Mouse (Mus musculus): ENCODE measurements around the gene Wrb. TPM values are rescaled to one million over a fixed set of nuclear protein-coding genes. Genes with fewer than 3 reads are reported as not detected.
"Not testable (repeated sequence)": the region's sequence is repeated elsewhere in the genome, so short reads cannot be mapped to it uniquely, and the experiment has no call there.

The Wrb gene
- polyA plus RNA-seq, 1 experiment from 2014 or later, result 214 TPM

DNA sequence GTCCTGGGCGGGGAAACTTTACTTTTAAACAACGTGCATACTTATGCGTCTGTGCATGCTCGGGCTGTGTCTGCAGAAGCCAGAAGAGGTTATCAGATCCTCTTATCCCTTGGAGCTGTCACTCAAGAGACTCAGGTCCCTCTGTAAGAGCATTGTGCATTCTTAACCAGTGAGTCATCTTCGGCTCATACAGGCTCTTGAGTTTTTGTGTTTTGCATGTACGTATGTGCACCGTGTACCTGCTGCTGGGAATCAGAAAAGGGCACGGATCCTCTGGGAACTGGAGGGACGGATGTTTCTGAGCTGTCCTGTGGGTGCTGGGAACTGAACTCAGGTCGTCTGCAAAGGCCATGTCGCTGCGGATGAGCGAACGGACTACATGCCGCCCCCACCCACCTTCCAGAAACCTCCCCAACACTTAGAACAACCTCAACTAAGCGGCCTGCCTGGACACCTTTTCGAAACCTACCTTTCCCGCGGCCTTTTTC, 18.5 kb upstream of the Wrb start:
- no peaks in the 10 kb centered on the region for H3K9me3 ChIP-seq (ENCODE audit: control insufficient read depth, low read length)
- ATAC-seq (ENCODE audit: low FRiP score) (no peak), DNase-seq (ENCODE audit: low spot score) (peak; percentile 28)
- H3K27me3 ChIP-seq (ENCODE audit: control insufficient read depth, insufficient read depth, low read length), result no peaks in the 10 kb centered on the region
- H3K9ac ChIP-seq, result peak overlapping the region; percentile 98
- peak overlapping the region; percentile 99 for H3K27ac ChIP-seq
- H3K4me1 ChIP-seq (replicated peaks; ENCODE audit: control insufficient read depth, insufficient read depth, low read length), result peaks cover 22% of the 10 kb centered on the region
- WGBS, result 7% methylated on average over 19 of the region's 19 CpGs
- H3K36me3 ChIP-seq (replicated peaks; ENCODE audit: control insufficient read depth, insufficient read depth), result peaks cover 44% of the 10 kb centered on the region
- H3K4me2 ChIP-seq (replicated peaks), result peak overlapping the region; percentile 85
- peak overlapping the region; percentile 99 for H3K4me3 ChIP-seq (replicated peaks; ENCODE audit: low read length)

DNA sequence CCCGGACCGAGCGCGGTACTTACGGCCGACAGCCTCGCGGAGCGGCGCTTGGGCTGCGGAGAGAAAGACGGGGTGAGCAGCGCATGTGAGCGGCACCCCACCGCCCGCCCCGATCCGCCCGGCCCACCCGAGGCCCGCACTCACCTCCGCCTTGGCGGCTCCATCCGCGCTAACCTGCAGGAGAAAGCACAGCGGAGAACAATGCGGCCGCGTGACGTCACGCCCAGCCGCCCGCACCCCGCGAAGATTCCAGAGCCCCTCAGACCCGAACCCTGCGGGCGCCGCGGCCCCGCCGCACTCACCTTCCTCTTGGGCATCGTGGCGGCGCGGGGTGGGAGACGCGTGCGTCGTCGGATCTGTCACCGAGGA, 17.9 kb upstream of the Wrb start:
- peak overlapping the region; percentile 98 for H3K9ac ChIP-seq
- no peak for DNase-seq (ENCODE audit: low spot score)
- peak overlapping the region; percentile 99 for H3K4me3 ChIP-seq (replicated peaks; ENCODE audit: low read length)
- H3K4me1 ChIP-seq (replicated peaks; ENCODE audit: control insufficient read depth, insufficient read depth, low read length), result peaks cover 22% of the 10 kb centered on the region
- WGBS, result under 1% methylated on average over 33 of the region's 52 CpGs
- H3K36me3 ChIP-seq (replicated peaks; ENCODE audit: control insufficient read depth, insufficient read depth), result peaks cover 39% of the 10 kb centered on the region
- peak overlapping the region; percentile 99 for H3K27ac ChIP-seq
- no peaks in the 10 kb centered on the region for H3K9me3 ChIP-seq (ENCODE audit: control insufficient read depth, low read length)
- H3K27me3 ChIP-seq (ENCODE audit: control insufficient read depth, insufficient read depth, low read length), result no peaks in the 10 kb centered on the region
- ATAC-seq (ENCODE audit: low FRiP score), result peak; percentile 73
- peak overlapping the region; percentile 85 for H3K4me2 ChIP-seq (replicated peaks)

DNA sequence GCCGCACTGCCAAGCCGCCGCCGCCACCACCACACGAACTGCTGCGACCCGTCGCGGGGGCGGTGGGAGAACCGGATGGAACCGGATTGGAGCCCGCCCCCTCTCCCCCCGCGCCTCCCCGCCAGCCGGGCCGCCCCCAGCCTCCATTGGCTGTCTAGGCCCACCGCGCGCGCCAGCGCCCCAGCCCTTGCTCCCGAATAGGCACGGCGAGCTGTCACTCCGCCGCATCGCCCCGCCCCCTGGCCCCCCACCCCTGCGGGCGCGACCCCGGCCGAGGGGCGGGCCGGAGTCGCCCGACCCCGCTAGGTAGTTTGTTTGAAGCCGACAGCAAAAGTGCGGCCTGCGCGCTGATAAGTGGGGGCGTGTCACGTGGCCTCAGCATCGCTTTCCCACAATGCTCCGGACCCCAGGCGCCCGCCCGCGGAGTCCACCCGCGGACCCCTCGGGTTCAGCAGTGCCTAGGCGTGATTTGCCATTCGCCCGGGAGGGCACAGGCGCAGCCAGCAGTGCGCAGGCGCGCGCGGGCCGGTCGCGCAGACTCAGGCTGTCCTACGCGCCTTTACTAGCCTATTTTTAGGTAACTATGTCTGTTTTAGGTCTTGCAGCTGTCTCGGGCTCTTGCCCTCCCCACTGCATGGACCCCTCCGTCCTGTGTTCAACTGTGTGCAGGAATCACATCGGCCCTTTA, 17.4 kb upstream of the Wrb start, which contains the start of gene Hmgn1:
Hmgn1 (minus strand) TSS at position 73 of the 688 bp plus-strand sequence.
- Histone ChIP-seq H3K27ac (peak within 1 kb of the TSS; percentile 99), H3K4me2 (replicated peaks) (peak within 1 kb of the TSS; percentile 85), H3K4me3 (replicated peaks; ENCODE audit: low read length) (peak within 1 kb of the TSS; percentile 99), H3K36me3 (replicated peaks; ENCODE audit: control insufficient read depth, insufficient read depth) (peaks cover 33% of the 10 kb centered on the region), H3K9ac (peak within 1 kb of the TSS; percentile 98), H3K27me3 (ENCODE audit: control insufficient read depth, insufficient read depth, low read length) (no peaks in the 10 kb centered on the region), H3K4me1 (replicated peaks; ENCODE audit: control insufficient read depth, insufficient read depth, low read length) (peaks cover 22% of the 10 kb centered on the region), H3K9me3 (ENCODE audit: control insufficient read depth, low read length) (no peaks in the 10 kb centered on the region)
- ATAC-seq (ENCODE audit: low FRiP score) (peak; percentile 97), DNase-seq (ENCODE audit: low spot score) (peak; percentile 95)
- WGBS, result under 1% methylated on average over 50 of the region's 72 CpGs

DNA sequence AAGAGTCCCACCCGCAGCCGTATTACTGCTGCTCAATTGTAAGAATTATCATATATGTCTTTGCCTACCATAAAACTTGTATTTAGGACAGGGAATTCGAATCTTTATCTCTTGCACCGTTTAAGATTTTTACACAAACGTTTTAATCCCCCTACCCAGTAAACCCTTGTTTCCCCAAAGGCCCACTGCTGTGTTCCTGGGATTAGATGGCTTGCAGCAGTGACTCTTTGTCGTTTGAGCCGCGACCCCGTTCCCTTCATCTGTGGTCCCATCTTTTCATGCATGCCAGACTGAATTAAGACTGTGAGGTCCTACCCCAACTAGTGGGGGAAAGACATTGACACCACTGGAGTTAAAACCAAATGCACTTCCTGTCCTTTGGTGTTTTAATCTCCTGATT, 16.7 kb upstream of the Wrb start:
- peaks cover 22% of the 10 kb centered on the region for H3K4me1 ChIP-seq (replicated peaks; ENCODE audit: control insufficient read depth, insufficient read depth, low read length)
- no peaks in the 10 kb centered on the region for H3K27me3 ChIP-seq (ENCODE audit: control insufficient read depth, insufficient read depth, low read length)
- H3K4me3 ChIP-seq (replicated peaks; ENCODE audit: low read length), result peak overlapping the region; percentile 99
- H3K9ac ChIP-seq, result peak overlapping the region; percentile 84
- peaks cover 27% of the 10 kb centered on the region for H3K36me3 ChIP-seq (replicated peaks; ENCODE audit: control insufficient read depth, insufficient read depth)
- H3K27ac ChIP-seq, result peak overlapping the region; percentile 99
- 2% methylated on average over 9 of the region's 9 CpGs for WGBS
- no peak for ATAC-seq (ENCODE audit: low FRiP score)
- no peaks in the 10 kb centered on the region for H3K9me3 ChIP-seq (ENCODE audit: control insufficient read depth, low read length)
- peak; percentile 51 for DNase-seq (ENCODE audit: low spot score)
- peak overlapping the region; percentile 62 for H3K4me2 ChIP-seq (replicated peaks)

DNA sequence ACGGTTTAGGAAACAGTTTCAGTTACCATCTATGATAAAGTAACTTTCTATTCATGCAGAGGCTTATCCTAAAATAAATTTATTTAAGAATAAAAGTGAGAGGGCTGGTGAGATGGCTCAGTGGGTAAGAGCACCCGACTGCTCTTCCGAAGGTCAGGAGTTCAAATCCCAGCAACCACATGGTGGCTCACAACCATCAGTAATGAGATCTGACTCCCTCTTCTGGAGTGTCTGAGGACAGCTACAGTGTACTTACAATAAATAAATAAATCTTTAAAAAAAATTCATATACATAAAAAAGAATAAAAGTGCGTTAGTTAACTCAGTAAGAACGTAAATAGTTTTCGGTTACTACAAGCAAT, 478 bp upstream of the Wrb start:
- WGBS, result 29% methylated on average over 6 of the region's 6 CpGs
- H3K27me3 ChIP-seq (ENCODE audit: control insufficient read depth, insufficient read depth, low read length), result not testable (repeated sequence)

DNA sequence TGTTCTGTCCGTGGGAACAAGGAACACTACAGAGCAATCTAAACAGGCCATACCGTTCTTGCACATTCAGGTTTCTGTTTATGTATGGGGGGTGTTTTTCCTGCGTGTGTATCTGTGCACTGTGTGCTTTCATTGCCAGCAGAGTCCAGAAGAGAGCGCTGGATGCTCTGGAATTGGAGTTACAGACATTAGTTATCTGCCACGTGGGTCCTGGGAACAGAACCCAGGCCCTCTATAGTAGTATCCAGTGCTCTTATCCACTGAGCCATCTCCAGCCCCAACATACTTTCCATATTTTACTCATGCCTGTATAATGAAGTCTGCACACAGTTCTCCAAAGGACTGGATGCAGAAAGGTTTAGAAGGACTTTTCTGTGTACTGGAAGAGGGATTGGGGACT, 607 bp downstream of the Wrb start:
- peak overlapping the region; percentile 67 for H3K27ac ChIP-seq
- DNase-seq (ENCODE audit: low spot score), result no peak
- H3K4me1 ChIP-seq (replicated peaks; ENCODE audit: control insufficient read depth, insufficient read depth, low read length), result peaks cover 10% of the 10 kb centered on the region
- peak overlapping the region; percentile 76 for H3K4me2 ChIP-seq (replicated peaks)
- H3K27me3 ChIP-seq (ENCODE audit: control insufficient read depth, insufficient read depth, low read length), result no peaks in the 10 kb centered on the region
- peak overlapping the region; percentile 79 for H3K9ac ChIP-seq
- ATAC-seq (ENCODE audit: low FRiP score), result no peak
- WGBS, result 0% methylated on average over 5 of the region's 5 CpGs
- H3K36me3 ChIP-seq (replicated peaks; ENCODE audit: control insufficient read depth, insufficient read depth), result no peaks in the 10 kb centered on the region
- no peaks in the 10 kb centered on the region for H3K9me3 ChIP-seq (ENCODE audit: control insufficient read depth, low read length)
- H3K4me3 ChIP-seq (replicated peaks; ENCODE audit: low read length), result peak overlapping the region; percentile 86

More for the DNA sequence above, 478 bp upstream of the Wrb start:
- not testable (repeated sequence) for DNase-seq (ENCODE audit: low spot score); H3K36me3 ChIP-seq (replicated peaks; ENCODE audit: control insufficient read depth, insufficient read depth); H3K9me3 ChIP-seq (ENCODE audit: control insufficient read depth, low read length); H3K4me1 ChIP-seq (replicated peaks; ENCODE audit: control insufficient read depth, insufficient read depth, low read length); H3K27ac ChIP-seq; H3K9ac ChIP-seq; ATAC-seq (ENCODE audit: low FRiP score)
- 0 out of 2 replicates have a peak overlapping the region, but pooled peaks have one; percentile 26 for H3K4me2 ChIP-seq (replicated peaks)
- H3K4me3 ChIP-seq (replicated peaks; ENCODE audit: low read length), result peak overlapping the region; percentile 86

- Histone ChIP-seq H3K4me2 (replicated peaks) (no peak overlapping the region), H3K9me3 (ENCODE audit: control insufficient read depth, low read length) (no peaks in the 10 kb centered on the region), H3K36me3 (replicated peaks; ENCODE audit: control insufficient read depth, insufficient read depth) (peaks cover 17% of the 10 kb centered on the region), H3K9ac (no peak overlapping the region), H3K4me3 (replicated peaks; ENCODE audit: low read length) (no peak overlapping the region), H3K27ac (no peak overlapping the region), H3K27me3 (ENCODE audit: control insufficient read depth, insufficient read depth, low read length) (no peaks in the 10 kb centered on the region), H3K4me1 (replicated peaks; ENCODE audit: control insufficient read depth, insufficient read depth, low read length) (peaks cover 10% of the 10 kb centered on the region)
- DNase-seq (ENCODE audit: low spot score) (no peak), ATAC-seq (ENCODE audit: low FRiP score) (no peak)
- 75% methylated on average over 6 of the region's 6 CpGs for WGBS
Observed at GRCm38 (mm10) chr16:96148834-96149233, 3.6 kb downstream of the Wrb start.

DNA sequence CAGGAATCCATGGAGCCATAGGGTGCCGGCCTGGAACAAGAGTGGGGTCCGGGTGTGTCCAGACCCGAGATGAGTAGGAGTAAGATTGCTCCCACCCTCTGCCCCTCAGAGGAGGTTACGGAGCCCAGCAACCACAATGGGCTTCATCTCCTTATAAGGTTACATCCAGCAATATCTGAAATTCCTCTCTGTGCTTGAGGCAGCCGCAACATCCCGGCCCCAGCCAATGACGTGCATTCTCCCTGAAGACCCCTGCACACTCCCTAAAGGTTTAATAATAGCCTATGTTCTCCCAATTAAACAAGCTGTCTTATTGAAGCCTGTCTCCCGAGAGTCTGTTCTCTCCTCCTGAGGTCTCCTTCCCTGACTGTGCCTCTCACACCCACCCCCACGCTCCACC, 4.1 kb downstream of the Wrb start:
- no peak overlapping the region for H3K4me2 ChIP-seq (replicated peaks)
- H3K9me3 ChIP-seq (ENCODE audit: control insufficient read depth, low read length), result no peaks in the 10 kb centered on the region
- 81% methylated on average over 9 of the region's 9 CpGs for WGBS
- DNase-seq (ENCODE audit: low spot score) (no peak), ATAC-seq (ENCODE audit: low FRiP score) (no peak)
- H3K27ac ChIP-seq, result no peak overlapping the region
- H3K36me3 ChIP-seq (replicated peaks; ENCODE audit: control insufficient read depth, insufficient read depth), result peaks cover 22% of the 10 kb centered on the region
- no peak overlapping the region for H3K4me3 ChIP-seq (replicated peaks; ENCODE audit: low read length)
- H3K9ac ChIP-seq, result no peak overlapping the region
- H3K27me3 ChIP-seq (ENCODE audit: control insufficient read depth, insufficient read depth, low read length), result no peaks in the 10 kb centered on the region
- H3K4me1 ChIP-seq (replicated peaks; ENCODE audit: control insufficient read depth, insufficient read depth, low read length), result peaks cover 10% of the 10 kb centered on the region

DNA sequence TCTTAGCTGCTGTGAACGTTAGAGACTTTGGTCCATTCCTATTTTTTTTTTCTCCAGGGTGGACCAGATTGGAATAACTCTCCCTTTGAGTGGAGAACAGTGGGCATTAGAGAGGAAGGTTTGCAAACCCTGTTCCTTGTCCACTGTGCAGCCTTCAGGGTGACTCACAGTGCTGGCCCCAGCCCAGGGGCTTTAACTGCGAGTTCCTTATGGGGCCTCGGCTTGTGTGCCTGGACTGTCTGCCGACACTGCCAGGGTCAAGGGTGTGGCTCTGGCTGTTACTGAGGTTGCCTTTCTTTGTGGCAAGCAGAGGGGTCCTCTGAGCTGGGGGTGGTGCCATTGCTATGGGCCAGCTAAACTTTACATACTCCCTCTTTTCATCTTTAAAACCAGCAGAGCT, 5.8 kb downstream of the Wrb start:
- Histone ChIP-seq H3K4me2 (replicated peaks) (no peak overlapping the region), H3K4me3 (replicated peaks; ENCODE audit: low read length) (no peak overlapping the region), H3K4me1 (replicated peaks; ENCODE audit: control insufficient read depth, insufficient read depth, low read length) (peaks cover 6% of the 10 kb centered on the region), H3K9ac (no peak overlapping the region), H3K36me3 (replicated peaks; ENCODE audit: control insufficient read depth, insufficient read depth) (peaks cover 38% of the 10 kb centered on the region), H3K27me3 (ENCODE audit: control insufficient read depth, insufficient read depth, low read length) (no peaks in the 10 kb centered on the region), H3K9me3 (ENCODE audit: control insufficient read depth, low read length) (no peaks in the 10 kb centered on the region), H3K27ac (no peak overlapping the region)
- 86% methylated on average over 4 of the region's 4 CpGs for WGBS
- no peak for ATAC-seq (ENCODE audit: low FRiP score)
- DNase-seq (ENCODE audit: low spot score), result no peak
